Mouse (Mus musculus) embryo, embryonic 10.5 days (tissue): ENCODE results near the gene Limk2.

Source experiments
- DNase-seq: peaks from one replicate; pipeline ENCODE4 v3.0.0-alpha.2; 2015; ENCODE audit warnings: low spot score

Gene Limk2

DNA sequence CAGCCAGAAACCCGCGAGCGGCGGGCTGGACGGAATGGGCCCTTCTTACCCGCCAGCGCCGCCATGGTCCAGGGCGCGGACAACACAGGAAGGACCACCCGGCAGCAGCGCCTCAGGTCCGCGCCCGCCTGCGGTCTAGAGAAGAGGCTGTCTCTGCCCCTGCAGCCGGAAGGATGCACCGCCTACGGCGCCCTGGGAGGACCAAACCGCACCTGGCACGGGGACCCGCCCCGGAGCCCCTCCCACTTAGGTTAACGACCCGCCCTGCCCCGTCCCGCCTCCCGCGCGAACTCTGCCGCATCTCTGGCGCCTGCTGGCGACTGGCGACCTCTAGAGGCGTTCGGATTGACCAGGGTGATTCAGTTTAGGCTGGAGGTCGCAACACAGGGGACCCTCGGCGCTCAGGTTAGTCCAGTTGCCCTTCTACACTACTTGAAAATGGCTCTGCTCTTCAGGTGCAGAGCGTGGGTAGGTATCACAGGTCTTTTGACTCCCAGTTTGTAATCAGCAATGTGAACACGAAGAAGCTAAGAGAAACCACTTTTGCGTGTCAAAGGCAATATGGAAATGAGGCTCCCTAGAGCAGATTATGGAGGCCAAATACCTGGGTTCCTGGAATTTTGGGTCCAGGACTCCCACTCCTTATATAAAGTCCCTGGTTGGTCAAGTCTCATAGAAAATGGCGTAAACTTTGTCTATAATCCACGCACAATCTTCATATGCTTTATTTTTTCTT, at the start of gene Limk2:
Limk2 (minus strand) TSS at position 193 of the 736 bp plus-strand sequence.
- DNase-seq = peak; percentile 94

DNA sequence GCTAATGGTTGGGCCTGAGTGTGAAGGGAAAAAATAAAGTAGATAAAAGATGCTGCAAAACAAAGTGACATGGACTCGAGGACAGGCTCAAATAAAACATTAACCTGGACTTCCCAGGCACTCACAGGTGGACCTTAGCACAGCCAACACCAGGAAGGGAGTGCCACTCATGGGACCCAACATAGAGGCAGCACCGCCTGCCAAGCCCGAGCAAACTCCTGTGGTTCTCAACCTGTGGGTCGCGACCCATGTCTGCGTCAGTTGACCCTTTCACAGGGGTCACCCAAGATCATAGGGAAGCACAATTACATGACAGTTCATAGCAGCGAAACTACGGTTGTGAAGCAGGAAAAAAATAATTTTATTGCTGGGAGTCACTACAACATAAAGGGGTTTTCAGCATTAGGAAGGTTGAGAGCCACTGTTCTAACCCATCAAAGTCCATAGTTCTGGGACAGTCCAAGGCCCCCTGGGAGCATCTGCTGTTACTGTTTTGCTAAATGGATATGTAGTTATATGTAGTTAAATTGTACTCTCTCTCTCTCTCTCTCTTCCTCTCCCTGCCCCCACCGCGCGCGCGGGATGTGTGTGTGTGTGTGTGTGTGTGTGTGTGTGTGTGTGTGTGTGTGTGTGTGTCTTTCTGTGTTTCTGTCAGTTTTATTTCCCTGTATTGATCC, 49.6 kb upstream of the Limk2 start:
- DNase-seq = no peak

DNA sequence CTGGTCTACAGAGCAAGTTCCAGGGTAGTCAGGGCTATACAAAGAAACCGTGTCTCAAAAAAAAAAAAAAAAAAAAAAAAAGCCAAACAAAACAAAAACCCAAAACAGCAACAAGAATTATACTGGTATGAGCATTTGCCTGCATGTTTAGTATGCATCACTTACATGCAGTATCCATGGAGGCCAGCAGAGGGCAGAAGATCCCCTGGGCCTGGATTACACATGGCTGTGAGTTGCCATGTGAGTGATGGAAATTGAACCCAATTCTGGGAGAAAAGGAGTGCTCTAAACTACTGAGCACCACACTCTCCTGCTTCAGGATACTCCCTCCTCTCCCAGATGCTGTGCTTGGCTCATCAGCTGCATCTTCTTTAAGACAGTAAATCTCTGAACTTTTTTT, 47.4 kb upstream of the Limk2 start:
- peak; percentile 73 for DNase-seq

DNA sequence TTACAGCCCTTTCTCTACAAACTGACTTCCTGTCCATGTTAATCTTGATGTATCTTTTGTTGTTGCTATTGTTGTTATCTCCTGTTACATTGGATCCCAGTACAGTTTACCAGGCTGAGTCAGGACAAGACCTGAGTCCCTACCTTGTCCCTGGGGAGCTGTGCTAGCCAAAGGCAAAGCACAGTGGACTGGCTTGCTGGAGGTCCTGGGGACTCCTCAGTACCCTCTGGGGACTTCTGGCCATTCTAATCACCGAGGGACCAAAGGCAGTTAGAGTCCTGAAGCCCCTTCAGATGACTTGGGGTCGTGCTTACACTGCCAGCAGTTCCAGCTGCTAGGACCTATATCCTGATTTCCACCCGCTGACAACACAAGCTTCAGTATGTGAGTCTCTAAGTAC, 45.5 kb upstream of the Limk2 start:
- no peak for DNase-seq

DNA sequence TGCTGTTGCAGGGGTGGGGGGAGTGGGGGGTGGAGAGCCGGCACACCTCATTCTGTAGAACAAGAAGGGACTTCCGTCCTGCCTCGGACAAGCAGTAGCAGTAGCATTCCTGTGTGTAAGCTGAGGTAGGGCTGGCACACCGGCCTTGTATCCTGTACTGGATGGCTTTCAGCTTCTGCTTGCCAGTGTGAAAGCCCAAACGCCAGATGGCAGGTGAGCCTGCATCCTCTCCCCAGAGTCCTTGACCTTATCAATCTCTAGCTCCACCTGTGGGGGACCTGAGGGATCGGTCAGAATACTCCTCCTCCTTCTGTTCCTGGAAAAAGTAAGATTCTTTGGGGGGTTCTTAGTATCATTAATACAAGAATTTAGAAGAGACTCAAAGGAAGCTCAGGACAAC, 44.5 kb upstream of the Limk2 start:
- DNase-seq = no peak

DNA sequence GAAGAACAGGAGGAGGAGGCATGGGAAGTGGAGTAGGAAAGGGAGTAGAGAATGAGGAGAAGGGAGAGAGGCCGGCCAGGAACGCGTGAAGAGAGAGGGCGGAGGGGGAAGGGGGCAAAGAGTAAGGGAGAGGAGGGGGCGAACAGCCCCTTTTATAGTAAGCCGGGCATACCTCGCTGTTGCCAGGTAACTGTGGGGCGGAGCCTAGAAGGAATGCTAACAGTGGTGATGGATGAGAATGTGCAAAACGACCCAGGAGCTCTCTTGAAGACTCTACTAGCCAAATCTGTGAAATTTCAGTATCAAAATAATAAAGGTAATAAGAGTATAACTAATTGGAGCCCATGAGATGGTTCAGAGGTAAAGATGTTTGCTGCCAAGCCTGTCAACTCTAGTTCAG, 43.8 kb upstream of the Limk2 start:
- peak; percentile 73 for DNase-seq

DNA sequence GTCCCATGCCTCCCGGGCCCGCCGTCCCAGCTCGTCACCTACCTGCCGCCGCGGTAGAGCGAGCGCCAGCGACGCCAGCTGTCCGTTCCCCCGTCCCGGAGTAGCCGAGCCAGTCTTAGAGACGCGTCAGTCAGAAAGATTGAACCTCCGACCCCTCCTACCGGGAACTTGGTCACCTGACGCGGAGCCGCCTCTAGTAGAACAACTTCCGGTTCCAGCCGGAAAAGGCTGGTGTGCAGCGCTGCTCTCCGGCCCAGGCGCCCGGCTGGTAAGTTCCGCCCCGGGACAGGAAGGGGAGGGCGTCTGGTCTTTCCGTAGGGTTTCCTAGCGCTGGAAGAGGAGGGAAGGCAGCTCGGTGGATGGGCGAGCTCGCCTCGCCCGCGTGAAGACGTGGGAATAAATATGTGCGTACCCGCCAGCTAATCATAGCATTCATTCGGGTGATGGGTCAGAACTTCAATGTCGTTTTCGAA, 43.2 kb upstream of the Limk2 start, which contains the start of gene Rnf185:
Rnf185 (minus strand) TSS at position 197 of the 473 bp plus-strand sequence.
- DNase-seq = peak; percentile 98

DNA sequence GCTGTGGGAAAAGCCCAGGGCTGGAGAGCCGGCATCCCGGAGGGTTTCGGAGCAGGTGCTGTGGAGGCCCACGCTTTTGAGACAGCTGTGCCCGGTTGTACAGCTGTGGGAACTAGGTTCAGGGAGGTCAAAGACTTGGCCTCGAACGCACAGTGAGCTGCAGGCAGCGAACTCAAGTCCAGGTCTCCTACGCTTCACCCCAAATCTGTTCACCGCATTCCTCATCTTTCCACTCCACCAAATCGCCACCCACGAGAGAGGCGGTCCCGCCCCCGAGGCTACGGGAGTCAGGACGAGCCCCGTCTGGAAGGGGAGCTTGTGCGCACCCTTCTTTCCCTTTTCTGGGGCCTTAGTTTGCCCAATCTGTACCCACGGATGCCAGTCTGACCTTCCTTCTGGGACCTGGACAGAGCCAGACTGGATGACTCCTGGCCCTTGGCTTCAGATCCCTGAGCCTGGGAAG, 42.7 kb upstream of the Limk2 start:
- peak; percentile 44 for DNase-seq

DNA sequence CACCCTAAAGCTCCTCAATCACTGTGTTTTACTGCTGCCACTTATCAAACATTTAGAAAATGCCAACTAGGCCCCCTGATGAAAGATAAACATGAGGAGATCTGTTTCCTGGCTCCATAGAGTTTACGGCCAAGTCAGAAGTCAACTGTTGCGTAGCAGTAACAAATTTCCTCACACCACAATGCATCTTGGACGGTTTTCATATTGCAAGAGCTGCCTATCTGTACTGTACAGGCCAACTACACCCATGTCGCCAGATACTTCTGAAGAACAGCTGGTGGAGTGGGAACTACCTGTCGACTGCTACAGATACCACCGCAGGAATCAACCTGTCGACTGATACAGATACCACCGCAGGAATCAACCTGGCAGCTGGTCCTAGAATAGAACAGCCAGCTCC, 35.9 kb upstream of the Limk2 start:
- DNase-seq = no peak

DNA sequence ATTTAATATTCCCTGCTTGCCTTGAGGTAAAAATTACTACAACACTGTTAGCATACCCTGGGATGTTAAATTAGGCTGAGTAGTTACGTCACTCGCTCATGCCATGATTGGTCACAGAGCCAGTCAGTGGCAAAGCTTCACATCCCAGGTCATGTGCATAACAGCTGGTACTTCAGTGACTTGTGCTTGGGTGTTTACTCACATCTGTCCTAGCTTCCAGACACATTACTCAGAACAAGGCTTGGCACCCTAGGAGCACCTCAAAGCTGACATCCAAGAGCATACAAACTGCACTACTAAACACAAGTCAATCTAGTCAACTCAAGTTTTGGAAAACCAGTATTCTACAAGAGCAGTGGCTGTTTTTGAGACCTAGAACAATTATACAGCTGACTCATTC, 34.1 kb upstream of the Limk2 start:
- DNase-seq = no peak

DNA sequence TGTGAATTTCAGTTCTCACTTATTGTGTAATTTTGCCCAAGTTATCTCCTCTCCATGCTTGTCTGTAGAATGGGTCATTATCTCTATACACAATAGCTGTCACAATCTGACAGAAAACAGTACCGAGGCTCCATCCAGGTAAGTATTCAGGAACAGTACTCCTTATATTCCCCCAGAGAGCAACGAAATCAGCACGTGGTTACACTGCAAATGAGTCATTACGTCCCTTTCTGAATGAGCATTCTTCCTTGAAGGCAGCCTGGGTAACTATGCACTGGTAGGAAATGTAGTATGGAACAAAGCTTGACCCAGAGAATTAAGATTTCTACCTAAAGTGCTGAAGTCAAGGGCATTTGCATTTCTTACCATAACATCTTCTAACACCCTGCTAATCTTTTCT, 33.7 kb upstream of the Limk2 start:
- no peak for DNase-seq

DNA sequence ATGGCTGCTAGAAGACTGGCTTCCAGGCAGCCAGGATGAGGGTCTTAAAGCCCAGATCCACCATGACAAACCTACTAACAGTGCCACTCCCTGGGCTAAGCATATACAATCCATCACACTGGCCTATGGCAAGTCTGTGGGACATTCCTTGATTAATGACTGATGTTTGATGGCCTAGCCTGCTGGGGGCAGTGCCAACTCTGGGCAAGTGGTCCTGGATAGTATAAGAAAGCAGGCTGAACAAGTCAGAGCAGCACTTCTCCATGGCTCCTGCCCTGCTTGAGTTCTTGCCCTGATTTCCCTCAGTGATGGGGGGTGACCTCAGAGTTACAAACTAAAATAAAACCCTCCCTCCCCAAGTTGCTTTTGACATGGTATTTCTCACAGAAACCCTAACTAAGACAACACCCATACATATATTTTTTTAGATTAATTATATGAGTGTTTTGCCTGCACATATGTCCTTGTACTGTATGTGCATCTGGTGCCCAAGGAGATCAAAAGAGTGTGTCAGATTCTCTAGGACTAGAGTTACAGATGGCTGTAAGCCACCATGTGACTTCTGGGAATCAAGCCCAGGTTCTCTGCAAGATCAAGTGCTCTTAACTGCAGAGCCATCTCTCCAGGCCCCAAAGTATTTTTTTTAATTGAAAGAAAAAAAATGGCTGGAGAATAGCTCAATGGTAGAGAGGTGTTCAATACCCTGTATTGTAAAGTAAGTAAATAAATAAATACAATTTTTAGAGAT, 32.9 kb upstream of the Limk2 start:
- DNase-seq = no peak

DNA sequence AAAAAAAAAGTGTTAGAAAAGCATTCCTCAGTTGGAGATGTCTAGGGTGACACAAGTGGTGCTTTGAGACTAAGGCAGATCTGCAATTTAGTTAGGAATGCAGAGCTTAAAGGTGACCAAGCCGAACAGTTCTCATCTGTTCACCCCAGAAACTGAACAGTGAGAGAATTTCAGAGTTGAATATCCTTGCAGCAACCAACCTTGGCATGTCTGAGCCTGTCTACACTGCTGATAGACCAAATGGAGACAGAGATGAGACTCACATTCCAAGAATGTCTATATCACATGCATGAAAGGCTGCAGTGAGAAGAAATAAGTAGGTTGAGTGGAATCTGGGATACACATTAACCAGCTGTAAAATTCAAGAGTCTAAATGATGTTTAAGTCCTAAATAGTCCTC, 28.6 kb upstream of the Limk2 start:
- DNase-seq = no peak

DNA sequence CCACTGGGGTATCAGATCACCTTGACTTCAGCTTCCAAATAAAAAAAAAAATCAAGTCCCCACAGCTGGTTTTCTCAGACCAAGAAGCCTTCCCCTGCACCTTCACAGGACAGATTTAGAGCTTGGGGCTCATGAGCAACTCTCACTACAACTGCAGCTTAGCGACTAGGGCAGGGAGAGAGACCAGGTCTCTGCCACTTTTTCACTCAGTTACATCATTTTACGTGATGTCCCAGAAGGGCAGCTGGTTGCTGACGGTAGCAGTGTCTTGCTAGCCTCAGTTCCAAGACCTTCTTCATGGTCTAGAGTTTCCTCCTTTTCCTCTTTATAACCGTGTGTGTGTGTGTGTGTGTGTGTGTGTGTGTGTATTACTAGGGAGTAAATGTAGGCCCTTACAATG, 24.8 kb upstream of the Limk2 start:
- no peak for DNase-seq

DNA sequence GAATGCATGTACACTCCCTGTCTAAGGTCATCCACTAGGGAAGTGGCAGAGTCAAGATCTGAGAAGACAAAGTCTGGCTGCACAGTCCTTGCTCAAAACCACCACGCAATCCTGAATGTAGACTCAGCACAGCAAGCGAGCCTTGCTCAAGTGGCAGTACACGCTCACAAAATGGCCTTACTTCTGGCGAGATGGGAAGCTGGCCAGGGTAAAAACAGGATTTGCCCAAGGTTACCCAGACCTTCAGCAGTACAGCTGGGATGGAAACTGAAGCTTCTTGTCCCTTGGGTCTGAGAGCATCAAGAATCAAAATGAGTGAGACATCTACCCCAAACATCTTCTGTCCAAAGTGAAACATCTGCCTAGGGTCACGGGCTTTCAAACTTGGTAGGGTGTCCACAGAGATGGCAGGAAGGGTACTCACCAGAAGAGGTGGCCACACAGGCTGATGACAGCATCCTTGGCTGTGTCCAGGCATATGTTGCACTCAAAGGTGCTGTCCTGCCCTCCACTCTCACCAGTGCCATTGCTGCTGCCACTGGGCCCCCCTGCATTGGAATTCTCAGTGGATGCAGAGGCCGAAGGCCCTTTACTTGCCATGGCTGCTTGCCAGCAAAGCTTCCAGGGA, 23.1 kb upstream of the Limk2 start:
- no peak for DNase-seq

DNA sequence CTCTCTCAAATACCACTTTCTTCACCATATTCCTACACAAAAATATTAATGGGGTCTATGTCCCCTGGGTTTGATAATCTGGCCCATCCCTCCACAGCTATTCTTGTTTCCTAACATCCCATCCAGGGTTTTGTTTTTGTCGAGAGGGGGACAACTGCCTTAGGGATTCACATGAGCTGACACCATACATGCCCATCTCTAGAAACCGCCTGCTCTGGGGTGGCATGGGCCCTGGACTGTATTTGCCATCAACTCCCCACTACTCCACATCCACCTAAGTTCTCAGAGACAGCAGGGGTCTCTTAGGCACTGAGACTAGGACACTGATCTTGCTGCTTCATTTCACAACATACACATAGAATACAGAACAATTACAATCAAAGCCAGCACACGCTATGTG, 22.5 kb upstream of the Limk2 start:
- DNase-seq = no peak

DNA sequence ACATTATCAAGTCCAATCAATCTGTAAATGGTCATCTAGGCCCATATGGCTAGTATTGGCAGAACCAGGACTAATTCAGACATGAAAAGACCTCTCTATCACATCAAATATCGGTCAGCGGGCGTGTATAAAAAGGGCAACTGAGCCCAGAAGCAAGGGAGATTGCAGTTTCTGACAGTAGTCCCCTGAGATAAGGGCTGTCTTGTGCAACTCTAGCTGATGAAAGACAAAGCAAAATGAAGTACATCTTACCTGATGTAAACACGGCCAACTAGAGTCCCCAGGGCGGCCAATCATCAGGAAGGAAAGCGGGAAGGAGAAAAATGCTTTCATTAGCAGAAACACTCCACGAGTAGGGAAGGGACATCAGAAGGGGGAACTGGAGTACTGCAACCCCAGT, 19.6 kb upstream of the Limk2 start:
- no peak for DNase-seq

DNA sequence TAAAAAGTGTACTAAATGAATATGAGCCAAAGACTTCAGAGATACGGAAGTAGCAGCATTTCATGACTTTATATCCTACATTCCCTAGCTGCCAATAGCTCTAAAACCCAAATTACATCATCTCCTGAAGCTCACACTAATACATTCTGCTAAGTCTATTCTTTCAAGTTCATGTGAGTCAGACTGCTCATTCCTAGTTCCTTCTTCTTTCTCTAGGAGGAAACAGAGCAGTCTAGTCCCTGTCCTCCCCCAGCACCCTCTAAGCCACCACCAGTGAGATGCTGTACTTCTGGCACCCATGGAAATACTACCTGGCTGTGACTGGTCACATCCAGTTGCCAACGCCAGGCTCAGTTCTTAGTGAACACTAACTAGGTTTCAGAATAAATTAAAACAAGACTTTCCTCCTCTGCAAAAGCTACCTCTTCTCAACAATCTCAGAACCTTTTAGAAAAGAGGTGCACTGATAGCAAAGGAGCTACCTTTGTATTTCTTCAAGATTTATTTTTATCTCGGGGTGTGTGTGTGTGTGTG, 18.8 kb upstream of the Limk2 start:
- DNase-seq = no peak

DNA sequence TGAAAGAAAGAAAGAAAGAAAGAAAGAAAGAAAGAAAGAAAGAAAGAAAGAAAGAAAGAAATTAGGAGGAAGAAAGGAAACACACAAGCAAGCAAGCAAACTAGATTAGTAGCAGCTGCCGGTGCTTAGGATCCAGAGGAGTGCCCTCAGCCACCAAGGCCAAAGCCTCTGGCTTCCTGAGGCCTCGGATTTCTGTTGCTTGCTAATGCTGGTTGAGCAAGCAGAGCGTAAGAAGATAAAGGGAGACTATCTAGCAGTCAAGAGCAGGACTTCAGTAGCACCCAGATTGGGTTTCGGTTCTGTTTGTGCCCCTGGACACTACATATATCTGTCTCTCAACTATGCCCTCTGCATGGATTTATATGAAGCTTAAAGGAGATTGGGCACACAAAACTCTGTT, 13.3 kb upstream of the Limk2 start:
- DNase-seq = no peak

DNA sequence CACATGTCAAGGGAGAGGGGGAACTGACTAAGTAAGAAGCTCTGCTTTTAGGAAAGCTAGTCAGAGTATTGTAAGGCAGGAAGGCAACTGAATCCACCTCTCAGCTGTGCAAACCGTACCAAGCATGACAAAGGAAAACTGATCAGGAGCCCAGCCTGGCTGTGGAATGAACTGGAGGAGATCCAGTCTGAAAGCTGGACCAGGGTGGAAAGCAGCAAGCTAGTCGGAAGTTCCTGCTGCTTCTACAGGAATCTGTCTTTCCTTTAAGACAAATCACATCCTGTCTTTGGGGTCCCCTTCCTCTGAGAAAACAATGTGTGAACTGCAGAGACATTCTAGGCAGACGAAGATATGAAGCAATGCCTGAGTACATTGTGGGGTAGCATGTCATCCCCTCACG, 9.8 kb upstream of the Limk2 start:
- DNase-seq = no peak

DNA sequence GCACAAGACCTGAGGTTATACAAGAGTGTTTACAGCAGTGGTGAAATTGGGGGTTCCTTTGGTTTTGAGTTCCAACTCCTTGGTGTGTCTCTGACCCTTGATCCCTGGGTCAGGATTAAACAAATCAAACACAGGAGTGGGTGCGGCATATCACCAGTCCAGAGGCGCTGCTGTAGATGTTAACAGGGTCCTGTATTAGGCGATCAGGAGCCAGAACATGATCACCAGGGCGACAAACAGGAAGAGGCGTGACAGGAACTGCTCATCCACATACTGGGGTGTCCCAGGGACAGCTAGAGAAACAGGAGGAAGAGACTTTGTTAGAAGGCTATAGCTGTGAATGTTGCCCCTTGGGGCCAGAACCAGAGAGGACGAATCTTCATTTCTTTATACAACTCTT, 8.8 kb upstream of the Limk2 start:
- DNase-seq = no peak

DNA sequence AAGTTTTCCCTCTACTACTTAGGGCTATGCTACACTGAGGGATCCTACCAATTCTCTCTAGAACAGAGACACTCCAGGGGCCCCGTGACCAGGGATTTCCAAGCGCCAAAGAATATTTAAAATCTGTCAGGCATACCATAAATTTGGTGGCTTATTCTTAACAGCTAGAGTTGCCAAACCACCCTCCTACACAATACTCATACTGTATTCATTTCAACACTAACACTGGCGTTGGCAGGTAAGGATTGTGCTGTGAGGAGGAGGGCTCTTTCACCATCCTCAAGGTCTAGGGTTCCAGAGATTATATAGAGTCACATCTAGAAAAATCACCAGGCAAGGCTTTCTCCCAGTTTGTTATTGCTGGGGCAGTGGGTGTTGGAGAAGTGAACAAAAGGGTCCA, 7.4 kb upstream of the Limk2 start:
- DNase-seq = no peak
